Mouse (Mus musculus) forebrain, embryonic 10.5 days (tissue): ENCODE results near the gene Nkapl. TPM values are rescaled to one million over a fixed set of nuclear protein-coding genes. Genes with fewer than 3 reads are reported as not detected.
A peak's percentile ranks its signal among the peaks of the same experiment; 100 is the strongest.
"Not testable (repeated sequence)": the region's sequence is repeated elsewhere in the genome, so short reads cannot be mapped to it uniquely, and the experiment has no call there.

ENCODE experiments used
- DNase-seq: peaks from one replicate; pipeline ENCODE4 v3.0.0-alpha.2; 2017; ENCODE audit warnings: low spot score; ENCODE audit errors: extremely low spot score
- H3K27ac ChIP-seq: fragments of 300-500 bp; sonication (generic); 2 replicates; pipeline ENCODE4 v1.5.1; 2016; ENCODE audit warnings: mild to moderate bottlenecking
- H3K27me3 ChIP-seq: fragments of 300-500 bp; sonication (generic); 2 replicates; pipeline ENCODE4 v1.6.1; 2016; ENCODE audit warnings: mild to moderate bottlenecking; ENCODE audit not compliant: poor library complexity, severe bottlenecking
- H3K36me3 ChIP-seq: fragments of 300-500 bp; sonication (generic); replicated peaks from 2 replicates; pipeline ENCODE4 v1.6.1; 2016; ENCODE audit warnings: mild to moderate bottlenecking, moderate library complexity
- H3K4me1 ChIP-seq: fragments of 300-500 bp; sonication (generic); 2 replicates; pipeline ENCODE4 v1.6.1; 2016
- H3K4me3 ChIP-seq: fragments of 300-500 bp; sonication (generic); 2 replicates; pipeline ENCODE4 v1.5.1; 2016; ENCODE audit warnings: mild to moderate bottlenecking, moderate library complexity
- H3K9me3 ChIP-seq: fragments of 300-500 bp; sonication (generic); 2 replicates; pipeline ENCODE4 v1.6.1; 2016; ENCODE audit warnings: mild to moderate bottlenecking, moderate library complexity
- WGBS: fragments of 180-500 bp; shearing (Covaris S2); methylation state at CpG from one replicate; pipeline ENCODE4 v1.1.7; 2016; 5-methylcytosine and 5-hydroxymethylcytosine counted together
- polyA plus RNA-seq: library from polyadenylated mRNA; unstranded; fragments of >200 nt; fragmentation: Nextera tagmentation; extraction: Ambion mirVana; gene quantifications from 2 replicates; pipeline ENCODE4 v1.2.1, GENCODE M21; 2016

Gene Nkapl
- polyA plus RNA-seq, result 2.5 and 3.2 TPM in 2 replicates

GRCm38 (mm10) chr13:21468061-21469019, at the start of gene Nkapl:
Nkapl (minus strand) TSS chr13:21468509.
- H3K9me3 ChIP-seq, result 0 out of 2 replicates have a peak, but pooled peaks cover 4% of the 10 kb centered on the region
- DNase-seq, result peak; percentile 85
- peaks cover 42% of the 10 kb centered on the region for H3K27me3 ChIP-seq
- peaks cover 17% of the 10 kb centered on the region for H3K4me1 ChIP-seq
- H3K4me3 ChIP-seq, result peak within 1 kb of the TSS; percentile 65
- H3K27ac ChIP-seq, result peak within 1 kb of the TSS; percentile 83
- WGBS, result under 1% methylated on average over 54 of the region's 54 CpGs
- no peaks in the 10 kb centered on the region for H3K36me3 ChIP-seq

GRCm38 (mm10) chr13:21506221-21506649, 37.9 kb upstream of the Nkapl start:
- Histone ChIP-seq H3K4me3 (peak overlapping the region; percentile 61), H3K4me1 (peaks cover 9% of the 10 kb centered on the region), H3K27ac (peak overlapping the region; percentile 89), H3K27me3 (no peaks in the 10 kb centered on the region), H3K36me3 (no peaks in the 10 kb centered on the region), H3K9me3 (no peaks in the 10 kb centered on the region)
- under 1% methylated on average over 21 of the region's 21 CpGs for WGBS
- peak; percentile 83 for DNase-seq

- DNase-seq, result no peak
- Histone ChIP-seq H3K27me3 (no peaks in the 10 kb centered on the region), H3K9me3 (no peaks in the 10 kb centered on the region), H3K4me1 (peaks cover 9% of the 10 kb centered on the region), H3K4me3 (no peak overlapping the region), H3K36me3 (no peaks in the 10 kb centered on the region), H3K27ac (no peak overlapping the region)
- 94% methylated on average over 5 of the region's 5 CpGs for WGBS
Measured at GRCm38 (mm10) chr13:21502296-21502695, 34.0 kb upstream of the Nkapl start.

- H3K36me3 ChIP-seq, H3K4me3 ChIP-seq, H3K27ac ChIP-seq, H3K27me3 ChIP-seq, H3K4me1 ChIP-seq, DNase-seq, H3K9me3 ChIP-seq: not testable (repeated sequence)
- 93% methylated on average over 17 of the region's 17 CpGs for WGBS
Measured at GRCm38 (mm10) chr13:21501182-21501581, 32.9 kb upstream of the Nkapl start, which contains the start of gene Gm11273. Gm11273 (minus strand) TSS chr13:21501418.

- WGBS, result 93% methylated on average over 21 of the region's 21 CpGs
Measured at GRCm38 (mm10) chr13:21495080-21495479, 26.8 kb upstream of the Nkapl start, which contains the start of gene AK157302. AK157302 (plus strand) TSS chr13:21495223.

GRCm38 (mm10) chr13:21492847-21493246, 24.5 kb upstream of the Nkapl start:
- DNase-seq, result no peak
- Histone ChIP-seq H3K27me3 (no peaks in the 10 kb centered on the region), H3K36me3 (no peaks in the 10 kb centered on the region), H3K4me3 (no peak overlapping the region), H3K27ac (no peak overlapping the region), H3K9me3 (no peaks in the 10 kb centered on the region), H3K4me1 (no peaks in the 10 kb centered on the region)
- WGBS, result 93% methylated on average over 5 of the region's 5 CpGs

More at GRCm38 (mm10) chr13:21495080-21495479, 26.8 kb upstream of the Nkapl start, which contains the start of gene AK157302:
- no peak for DNase-seq
- Histone ChIP-seq H3K27ac (no peak within 1 kb of the TSS), H3K36me3 (no peaks in the 10 kb centered on the region), H3K9me3 (no peaks in the 10 kb centered on the region), H3K27me3 (no peaks in the 10 kb centered on the region), H3K4me3 (no peak within 1 kb of the TSS), H3K4me1 (no peaks in the 10 kb centered on the region)

- peaks cover 5% of the 10 kb centered on the region; the same call in 1 of the 2 replicates for H3K9me3 ChIP-seq
- no peak overlapping the region for H3K4me3 ChIP-seq
- WGBS, result 95% methylated on average over 1 of the region's 1 CpGs
- DNase-seq, result no peak
- H3K27me3 ChIP-seq, result no peaks in the 10 kb centered on the region
- peaks cover 18% of the 10 kb centered on the region for H3K36me3 ChIP-seq
- H3K27ac ChIP-seq, result no peak overlapping the region
- H3K4me1 ChIP-seq, result no peaks in the 10 kb centered on the region
Measured at GRCm38 (mm10) chr13:21486881-21487280, 18.6 kb upstream of the Nkapl start.

GRCm38 (mm10) chr13:21478759-21479670, 10.7 kb upstream of the Nkapl start, which contains the start of the genes Zkscan4 and Gm10065:
Zkscan4 (plus strand) TSS chr13:21478907.
Gm10065 (minus strand) TSS chr13:21479441.
- not testable (repeated sequence) for H3K9me3 ChIP-seq, H3K36me3 ChIP-seq, H3K27me3 ChIP-seq
- H3K4me3 ChIP-seq, result peak within 1 kb of the TSS; percentile 69
- peak; percentile 67 for DNase-seq
- WGBS, result 4% methylated on average over 31 of the region's 31 CpGs
- H3K4me1 ChIP-seq, result peaks cover 14% of the 10 kb centered on the region
- H3K27ac ChIP-seq, result peak within 1 kb of the TSS; percentile 82

GRCm38 (mm10) chr13:21472427-21472826, 4.1 kb upstream of the Nkapl start:
- 25% methylated on average over 4 of the region's 4 CpGs for WGBS

GRCm38 (mm10) chr13:21469097-21469496, 788 bp upstream of the Nkapl start:
- Histone ChIP-seq H3K27me3 (peaks cover 42% of the 10 kb centered on the region), H3K9me3 (0 out of 2 replicates have a peak, but pooled peaks cover 4% of the 10 kb centered on the region), H3K4me1 (peaks cover 17% of the 10 kb centered on the region), H3K36me3 (no peaks in the 10 kb centered on the region), H3K27ac (no peak overlapping the region), H3K4me3 (peak overlapping the region; percentile 65; the same call in 1 of the 2 replicates)
- 16% methylated on average over 9 of the region's 9 CpGs for WGBS
- no peak for DNase-seq

More at GRCm38 (mm10) chr13:21472427-21472826, 4.1 kb upstream of the Nkapl start:
- peaks cover 28% of the 10 kb centered on the region for H3K27me3 ChIP-seq
- DNase-seq, result no peak
- 0 out of 2 replicates have a peak, but pooled peaks cover under 1% of the 10 kb centered on the region for H3K9me3 ChIP-seq
- no peaks in the 10 kb centered on the region for H3K36me3 ChIP-seq
- H3K4me3 ChIP-seq, result no peak overlapping the region
- H3K4me1 ChIP-seq, result peaks cover 17% of the 10 kb centered on the region
- H3K27ac ChIP-seq, result 0 out of 2 replicates have a peak overlapping the region, but pooled peaks have one; percentile 25

- H3K36me3 ChIP-seq, result no peaks in the 10 kb centered on the region
- no peak overlapping the region for H3K27ac ChIP-seq
- 86% methylated on average over 10 of the region's 10 CpGs for WGBS
- no peak overlapping the region for H3K4me3 ChIP-seq
- H3K4me1 ChIP-seq, result peaks cover 12% of the 10 kb centered on the region
- 0 out of 2 replicates have a peak, but pooled peaks cover 4% of the 10 kb centered on the region for H3K9me3 ChIP-seq
- no peak for DNase-seq
- peaks cover 42% of the 10 kb centered on the region for H3K27me3 ChIP-seq
Measured at GRCm38 (mm10) chr13:21467336-21467735, 973 bp downstream of the Nkapl start.

GRCm38 (mm10) chr13:21462516-21462915, 5.8 kb downstream of the Nkapl start:
- not testable (repeated sequence) for H3K9me3 ChIP-seq, H3K4me3 ChIP-seq, DNase-seq, H3K27ac ChIP-seq, H3K4me1 ChIP-seq, H3K36me3 ChIP-seq
- peaks cover 15% of the 10 kb centered on the region for H3K27me3 ChIP-seq
- 58% methylated on average over 9 of the region's 9 CpGs for WGBS
